Mouse (Mus musculus): Measurements from ENCODE around the gene Mzt1. TPM values are rescaled to one million over a fixed set of nuclear protein-coding genes. Genes with fewer than 3 reads are reported as not detected.

The Mzt1 gene
- polyA plus RNA-seq, 1 experiment, result 3.2 TPM

DNA sequence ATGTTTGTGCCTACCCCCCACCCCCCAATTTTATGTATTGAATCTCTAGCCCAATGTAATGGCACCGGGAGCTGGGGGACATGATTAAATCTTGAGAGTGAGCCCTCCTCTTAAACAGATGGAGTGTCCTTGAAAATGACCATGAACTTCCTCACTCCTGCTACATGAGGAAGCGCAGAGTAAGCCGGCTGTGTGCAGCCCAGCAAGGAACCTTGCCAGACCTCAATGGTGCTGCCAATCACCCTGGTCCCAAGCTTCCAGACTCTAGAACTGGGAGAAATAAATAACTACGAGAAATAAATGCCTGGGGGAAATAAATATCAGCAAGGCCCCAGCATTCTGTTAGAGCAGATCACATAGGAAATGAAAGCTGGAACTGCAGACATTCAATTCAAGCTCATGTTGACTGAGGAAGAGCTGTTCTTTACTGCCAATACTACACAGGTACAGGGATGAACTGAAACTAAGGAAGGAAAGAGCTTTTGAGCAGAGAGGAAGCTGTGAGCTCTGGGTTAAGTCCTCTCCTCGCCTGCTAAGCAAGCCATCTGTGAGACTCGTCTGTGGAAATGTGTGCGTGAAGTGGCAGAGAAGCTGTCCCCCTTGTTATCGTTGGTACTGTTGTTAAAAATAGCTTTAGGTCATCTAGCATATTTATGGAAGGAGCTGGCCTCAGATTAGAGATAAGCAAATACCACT is 35.6 kb downstream of the Mzt1 start:
- H3K4me1 ChIP-seq (ENCODE audit: control insufficient read depth, insufficient read depth, insufficient read length, low read length), result no peaks in the 10 kb centered on the region
- 47% methylated on average over 8 of the region's 8 CpGs for WGBS
- H3K36me3 ChIP-seq (ENCODE audit: control insufficient read depth, insufficient read depth, low read length), result no peaks in the 10 kb centered on the region
- no peak overlapping the region for H3K4me3 ChIP-seq (ENCODE audit: low read depth, low read length)
- H3K27me3 ChIP-seq (ENCODE audit: control insufficient read depth, insufficient read depth, low read length), result no peaks in the 10 kb centered on the region
- TF ChIP-seq POLR2A (IDR thresholded peaks at IDR 0.05; ENCODE audit: low read depth, low read length) (no peak), CTCF (IDR thresholded peaks at IDR 0.05; ENCODE audit: extremely low read depth, insufficient read length, insufficient replicate concordance, low read depth, low read length) (no peak)
- no peak overlapping the region for H3K27ac ChIP-seq (ENCODE audit: insufficient read depth, low read depth, low read length)

DNA sequence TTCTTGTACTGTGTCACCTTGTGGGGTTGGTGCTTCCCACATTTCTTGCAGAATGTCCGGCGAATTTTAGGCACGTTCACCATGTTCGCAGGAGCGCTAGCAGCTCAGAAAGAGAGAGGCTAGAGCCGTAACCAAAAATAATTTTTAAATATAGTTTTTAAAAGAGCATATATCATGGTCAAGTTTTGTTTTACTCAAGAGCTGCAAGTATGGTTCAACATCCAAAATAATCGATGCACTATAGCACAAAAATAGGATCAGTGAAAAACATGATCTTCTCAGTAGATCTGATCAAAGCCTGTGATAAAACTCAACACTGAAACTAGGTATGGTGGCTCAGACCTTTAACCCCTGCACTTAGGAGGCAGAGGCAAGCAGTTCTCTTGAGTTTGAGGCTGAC is 51.7 kb downstream of the Mzt1 start, which contains the start of gene Rpl36a-ps1:
Gene Rpl36a-ps1, minus strand, starts transcription at position 101 of the 400 bp plus-strand sequence.
- no peak within 1 kb of the TSS for H3K27ac ChIP-seq (ENCODE audit: insufficient read depth, low read depth, low read length)
- H3K4me1 ChIP-seq (ENCODE audit: control insufficient read depth, insufficient read depth, insufficient read length, low read length), result no peaks in the 10 kb centered on the region; the same call in 1 of the 2 replicates
- no peaks in the 10 kb centered on the region for H3K36me3 ChIP-seq (ENCODE audit: control insufficient read depth, insufficient read depth, low read length)
- TF ChIP-seq POLR2A (IDR thresholded peaks at IDR 0.05; ENCODE audit: low read depth, low read length), result no peak
- TF ChIP-seq CTCF (IDR thresholded peaks at IDR 0.05; ENCODE audit: extremely low read depth, insufficient read length, insufficient replicate concordance, low read depth, low read length), result no peak
- WGBS, result 96% methylated on average over 7 of the region's 7 CpGs
- no peak within 1 kb of the TSS for H3K4me3 ChIP-seq (ENCODE audit: low read depth, low read length)
- no peaks in the 10 kb centered on the region for H3K27me3 ChIP-seq (ENCODE audit: control insufficient read depth, insufficient read depth, low read length)

DNA sequence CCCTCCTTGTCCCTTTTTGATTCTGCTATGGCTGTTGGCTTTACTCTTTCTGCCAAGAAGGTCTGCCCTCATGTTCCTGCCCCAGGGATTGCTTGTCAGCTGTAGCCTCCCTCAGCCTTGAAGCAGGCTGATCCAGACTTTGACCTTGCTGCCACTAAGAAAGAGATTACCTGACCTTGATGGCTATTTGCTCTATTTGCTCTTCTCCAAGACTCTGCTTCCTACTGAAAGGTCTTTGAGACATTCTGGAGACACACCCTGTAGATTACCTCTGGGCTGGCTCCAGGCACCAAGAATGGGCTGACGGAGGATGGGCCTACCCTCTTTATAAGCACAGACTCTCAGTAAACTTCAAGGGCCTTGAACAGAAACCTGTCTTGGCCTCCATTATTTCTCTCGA is 53.5 kb downstream of the Mzt1 start:
- TF ChIP-seq POLR2A (IDR thresholded peaks at IDR 0.05; ENCODE audit: low read depth, low read length), result no peak
- no peak for TF ChIP-seq CTCF (IDR thresholded peaks at IDR 0.05; ENCODE audit: extremely low read depth, insufficient read length, insufficient replicate concordance, low read depth, low read length)
- Histone ChIP-seq H3K36me3 (ENCODE audit: control insufficient read depth, insufficient read depth, low read length) (no peaks in the 10 kb centered on the region), H3K27me3 (ENCODE audit: control insufficient read depth, insufficient read depth, low read length) (no peaks in the 10 kb centered on the region), H3K4me1 (ENCODE audit: control insufficient read depth, insufficient read depth, insufficient read length, low read length) (no peaks in the 10 kb centered on the region; the same call in 1 of the 2 replicates), H3K27ac (ENCODE audit: insufficient read depth, low read depth, low read length) (no peak overlapping the region), H3K4me3 (ENCODE audit: low read depth, low read length) (no peak overlapping the region)
- 43% methylated on average over 2 of the region's 2 CpGs for WGBS

DNA sequence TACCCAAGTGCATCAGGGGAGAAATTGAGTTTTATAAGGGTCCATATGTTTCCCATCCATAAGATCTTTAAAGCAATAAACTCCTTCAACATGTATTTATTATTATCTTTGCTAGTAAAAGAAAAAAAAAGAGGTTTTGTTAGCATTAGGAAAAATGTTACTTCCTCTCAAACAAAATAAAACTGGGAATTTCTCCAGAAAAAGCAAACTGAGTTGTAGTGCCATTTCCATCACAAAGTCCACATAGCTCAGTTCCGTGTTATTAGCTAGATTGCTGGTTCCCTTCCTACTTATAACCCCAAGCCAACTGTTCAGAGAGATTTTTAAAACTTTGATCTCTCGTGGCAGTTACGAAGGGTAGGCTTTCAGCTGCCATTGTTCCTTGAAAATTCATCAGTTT is 55.3 kb downstream of the Mzt1 start:
- no peaks in the 10 kb centered on the region; the same call in 1 of the 2 replicates for H3K4me1 ChIP-seq (ENCODE audit: control insufficient read depth, insufficient read depth, insufficient read length, low read length)
- H3K27me3 ChIP-seq (ENCODE audit: control insufficient read depth, insufficient read depth, low read length), result no peaks in the 10 kb centered on the region
- TF ChIP-seq POLR2A (IDR thresholded peaks at IDR 0.05; ENCODE audit: low read depth, low read length), result no peak
- no peak for TF ChIP-seq CTCF (IDR thresholded peaks at IDR 0.05; ENCODE audit: extremely low read depth, insufficient read length, insufficient replicate concordance, low read depth, low read length)
- no peak overlapping the region for H3K4me3 ChIP-seq (ENCODE audit: low read depth, low read length)
- no peak overlapping the region for H3K27ac ChIP-seq (ENCODE audit: insufficient read depth, low read depth, low read length)
- no peaks in the 10 kb centered on the region for H3K36me3 ChIP-seq (ENCODE audit: control insufficient read depth, insufficient read depth, low read length)
- WGBS, result 24% methylated on average over 3 of the region's 3 CpGs

GRCm38 (mm10) chr14:98989818-98990217 is 56.1 kb downstream of the Mzt1 start:
- 24% methylated on average over 3 of the region's 3 CpGs for WGBS
- Histone ChIP-seq H3K36me3 (ENCODE audit: control insufficient read depth, insufficient read depth, low read length) (no peaks in the 10 kb centered on the region), H3K27ac (ENCODE audit: insufficient read depth, low read depth, low read length) (no peak overlapping the region), H3K4me3 (ENCODE audit: low read depth, low read length) (no peak overlapping the region), H3K27me3 (ENCODE audit: control insufficient read depth, insufficient read depth, low read length) (no peaks in the 10 kb centered on the region), H3K4me1 (ENCODE audit: control insufficient read depth, insufficient read depth, insufficient read length, low read length) (no peaks in the 10 kb centered on the region; the same call in 1 of the 2 replicates)
- no peak for TF ChIP-seq CTCF (IDR thresholded peaks at IDR 0.05; ENCODE audit: extremely low read depth, insufficient read length, insufficient replicate concordance, low read depth, low read length)
- TF ChIP-seq POLR2A (IDR thresholded peaks at IDR 0.05; ENCODE audit: low read depth, low read length), result no peak

Other genes with a start within 250 kb of the Mzt1 start
- not detected in 2 replicates for gene Rpl36a-ps1, start 51.8 kb downstream of the Mzt1 start, polyA plus RNA-seq (2012; rRNA removed)
- gene Bora, start 88 bp upstream of the Mzt1 start, polyA plus RNA-seq (2012; rRNA removed), result 1.1 and 2.4 TPM in 2 replicates
- gene Pibf1, start 53.3 kb upstream of the Mzt1 start, polyA plus RNA-seq (2012; rRNA removed), result 0.10 and 0.65 TPM in 2 replicates
- gene Dis3, start 53.6 kb upstream of the Mzt1 start, polyA plus RNA-seq (2012; rRNA removed), result 1.3 and 2.5 TPM in 2 replicates

Measured in small intestine, adult 2 months (tissue).